Mouse (Mus musculus) E14TG2a.4 (cell line): ENCODE data around the gene Astn1.

Experiments used
- CTCF ChIP-seq: conservative IDR thresholded peaks from 2 replicates; pipeline ENCODE4 v1.5.1; 2014; ENCODE audit warnings: low read length
- POU5F1 ChIP-seq: IDR thresholded peaks from 2 replicates; pipeline ENCODE4 v1.6.1; 2014; ENCODE audit warnings: low read length, borderline replicate concordance

GRCm38 (mm10) chr1:158422739-158423138, 60.7 kb downstream of the Astn1 start:
- TF ChIP-seq CTCF (no peak), POU5F1 (no peak)
